Mouse (Mus musculus) lung, embryonic 16.5 days (tissue): ENCODE results near the gene Lingo3. TPM values are rescaled to one million over a fixed set of nuclear protein-coding genes. Genes with fewer than 3 reads are reported as not detected.

Experiments used
- ATAC-seq: fragments of 200-750 bp; cut with Nextera tagmentation; 2 replicates; pipeline ENCODE4 v1.8.0; 2017; ENCODE audit warnings: low read depth, mild to moderate bottlenecking, moderate library complexity
- H3K27ac ChIP-seq: fragments of 300-500 bp; sonication (generic); 2 replicates; pipeline ENCODE4 v1.5.1; 2014; ENCODE audit warnings: mild to moderate bottlenecking, control low read depth, low read length
- H3K27me3 ChIP-seq: fragments of 300-500 bp; sonication (generic); 2 replicates; pipeline ENCODE4 v1.6.1; 2014; ENCODE audit warnings: low read depth, low read length, mixed read lengths; ENCODE audit not compliant: control insufficient read depth, insufficient read depth
- H3K36me3 ChIP-seq: fragments of 300-500 bp; sonication (generic); 2 replicates; pipeline ENCODE4 v1.6.1; 2014; ENCODE audit warnings: low read length; ENCODE audit not compliant: control insufficient read depth, insufficient read depth
- H3K4me1 ChIP-seq: fragments of 300-500 bp; sonication (generic); replicated peaks from 2 replicates; pipeline ENCODE4 v1.6.1; 2014; ENCODE audit warnings: low read length, mixed read lengths; ENCODE audit not compliant: control insufficient read depth, insufficient read depth
- H3K4me2 ChIP-seq: fragments of 300-500 bp; sonication (generic); 2 replicates; pipeline ENCODE4 v1.6.1; 2014; ENCODE audit warnings: low read depth, low read length, control low read depth
- H3K4me3 ChIP-seq: fragments of 300-500 bp; sonication (generic); 2 replicates; pipeline ENCODE4 v1.5.1; 2014; ENCODE audit warnings: mild to moderate bottlenecking, low read length, control low read depth
- H3K9ac ChIP-seq: fragments of 300-500 bp; sonication (generic); 2 replicates; pipeline ENCODE4 v1.6.1; 2014; ENCODE audit warnings: low read length, control low read depth
- H3K9me3 ChIP-seq: fragments of 300-500 bp; sonication (generic); 2 replicates; pipeline ENCODE4 v1.6.1; 2016; ENCODE audit warnings: low read length; ENCODE audit not compliant: control insufficient read depth
- WGBS: fragments of 180-500 bp; shearing (Covaris S2); extraction: QIAGEN DNeasy Blood & Tissue Kit; methylation state at CpG from one replicate; pipeline ENCODE4 v1.1.7; 2014; 5-methylcytosine and 5-hydroxymethylcytosine counted together
- polyA plus RNA-seq: library from polyadenylated mRNA; unstranded; fragments of >200 nt; fragmentation: Nextera tagmentation; extraction: Ambion mirVana; gene quantifications from 2 replicates; pipeline ENCODE4 v1.2.1, GENCODE M21; 2015

The Lingo3 gene
- polyA plus RNA-seq, 1 experiment from 2014 or later, result 0.15 TPM

- Histone ChIP-seq H3K27ac (peak overlapping the region; percentile 89), H3K27me3 (no peaks in the 10 kb centered on the region), H3K4me2 (peak overlapping the region; percentile 96), H3K4me1 (peaks cover 17% of the 10 kb centered on the region), H3K4me3 (peak overlapping the region; percentile 73), H3K9me3 (no peaks in the 10 kb centered on the region), H3K36me3 (peaks cover 7% of the 10 kb centered on the region), H3K9ac (peak overlapping the region; percentile 91)
- ATAC-seq, result no peak
- 5% methylated on average over 29 of the region's 29 CpGs for WGBS
Observed at GRCm38 (mm10) chr10:80827063-80827869, 16.6 kb downstream of the Lingo3 start.

- peak; percentile 98 for ATAC-seq
- peak within 1 kb of the TSS; percentile 73 for H3K4me3 ChIP-seq
- under 1% methylated on average over 71 of the region's 82 CpGs for WGBS
Observed at GRCm38 (mm10) chr10:80826151-80827062, 17.4 kb downstream of the Lingo3 start, which contains the start of gene Oaz1. Gene Oaz1, plus strand, starts transcription at chr10:80826656.

GRCm38 (mm10) chr10:80824827-80825226, 19.0 kb downstream of the Lingo3 start:
- H3K36me3 ChIP-seq, result peaks cover 7% of the 10 kb centered on the region
- no peak overlapping the region for H3K9ac ChIP-seq
- 61% methylated on average over 2 of the region's 2 CpGs for WGBS
- no peak overlapping the region for H3K4me2 ChIP-seq
- H3K4me1 ChIP-seq, result peaks cover 9% of the 10 kb centered on the region
- H3K27ac ChIP-seq, result no peak overlapping the region
- H3K27me3 ChIP-seq, result no peaks in the 10 kb centered on the region
- no peak overlapping the region for H3K4me3 ChIP-seq
- no peak for ATAC-seq
- H3K9me3 ChIP-seq, result no peaks in the 10 kb centered on the region

More at GRCm38 (mm10) chr10:80826151-80827062, 17.4 kb downstream of the Lingo3 start, which contains the start of gene Oaz1:
- Histone ChIP-seq H3K9me3 (no peaks in the 10 kb centered on the region), H3K4me2 (peak within 1 kb of the TSS; percentile 96), H3K4me1 (peaks cover 17% of the 10 kb centered on the region), H3K27me3 (no peaks in the 10 kb centered on the region), H3K9ac (peak within 1 kb of the TSS; percentile 91), H3K36me3 (peaks cover 7% of the 10 kb centered on the region), H3K27ac (peak within 1 kb of the TSS; percentile 89)

- Histone ChIP-seq H3K9ac (no peak overlapping the region), H3K4me1 (peaks cover 6% of the 10 kb centered on the region; the same call in 1 of the 2 replicates), H3K4me3 (no peak overlapping the region), H3K9me3 (no peaks in the 10 kb centered on the region), H3K27ac (no peak overlapping the region), H3K4me2 (no peak overlapping the region), H3K27me3 (no peaks in the 10 kb centered on the region), H3K36me3 (no peaks in the 10 kb centered on the region; the same call in 1 of the 2 replicates)
- ATAC-seq, result no peak
- 58% methylated on average over 8 of the region's 8 CpGs for WGBS
Observed at GRCm38 (mm10) chr10:80823847-80824643, 19.8 kb downstream of the Lingo3 start.

GRCm38 (mm10) chr10:80823316-80823715, 20.5 kb downstream of the Lingo3 start:
- no peak overlapping the region for H3K4me2 ChIP-seq
- H3K27ac ChIP-seq, result no peak overlapping the region
- no peak overlapping the region for H3K9ac ChIP-seq
- WGBS, result 79% methylated on average over 1 of the region's 1 CpGs
- no peaks in the 10 kb centered on the region for H3K9me3 ChIP-seq
- H3K4me1 ChIP-seq, result peaks cover 6% of the 10 kb centered on the region; the same call in 1 of the 2 replicates
- no peaks in the 10 kb centered on the region for H3K36me3 ChIP-seq
- ATAC-seq, result no peak
- H3K27me3 ChIP-seq, result no peaks in the 10 kb centered on the region
- H3K4me3 ChIP-seq, result no peak overlapping the region

GRCm38 (mm10) chr10:80822528-80822927, 21.3 kb downstream of the Lingo3 start:
- H3K4me1 ChIP-seq, result peaks cover 2% of the 10 kb centered on the region; the same call in 1 of the 2 replicates
- H3K27me3 ChIP-seq, result no peaks in the 10 kb centered on the region
- no peaks in the 10 kb centered on the region for H3K9me3 ChIP-seq
- 89% methylated on average over 5 of the region's 5 CpGs for WGBS
- H3K9ac ChIP-seq, result no peak overlapping the region
- no peak for ATAC-seq
- H3K4me2 ChIP-seq, result no peak overlapping the region
- H3K4me3 ChIP-seq, result no peak overlapping the region
- no peaks in the 10 kb centered on the region for H3K36me3 ChIP-seq
- no peak overlapping the region for H3K27ac ChIP-seq

- 38% methylated on average over 2 of the region's 2 CpGs for WGBS
- Histone ChIP-seq H3K4me1 (no peaks in the 10 kb centered on the region), H3K36me3 (no peaks in the 10 kb centered on the region), H3K27ac (no peak overlapping the region), H3K4me2 (no peak overlapping the region), H3K9me3 (no peaks in the 10 kb centered on the region), H3K9ac (no peak overlapping the region), H3K27me3 (no peaks in the 10 kb centered on the region), H3K4me3 (no peak overlapping the region)
- ATAC-seq, result no peak
Observed at GRCm38 (mm10) chr10:80821991-80822390, 21.8 kb downstream of the Lingo3 start.

GRCm38 (mm10) chr10:80819406-80819805, 24.4 kb downstream of the Lingo3 start:
- no peak overlapping the region for H3K9ac ChIP-seq
- no peaks in the 10 kb centered on the region for H3K36me3 ChIP-seq
- no peak overlapping the region for H3K4me3 ChIP-seq
- no peaks in the 10 kb centered on the region for H3K9me3 ChIP-seq
- WGBS, result 16% methylated on average over 3 of the region's 3 CpGs
- H3K27ac ChIP-seq, result no peak overlapping the region
- no peaks in the 10 kb centered on the region for H3K27me3 ChIP-seq
- H3K4me2 ChIP-seq, result no peak overlapping the region
- no peak for ATAC-seq
- no peaks in the 10 kb centered on the region for H3K4me1 ChIP-seq
